14 mouse cellular contexts compared by ENCODE assay signal in genomic region chr5:140270976-140271685, GRCm38 (mm10). TPM values are rescaled to one million over a fixed set of nuclear protein-coding genes. Genes with fewer than 3 reads are reported as not detected.
DNase-seq lines count a peak whose midpoint lies in the region; ATAC-seq and TF ChIP-seq lines count a peak whose summit lies in the region.
"Had no signal": no experiment of that assay in that cellular context is flagged by ENCODE, and none has a peak within 500 bp of the region (broad histone marks: within the 10 kb centered on the region; RNA-seq: fewer than 3 reads in every experiment).

No protein-coding gene starts in this region.

- H3K27me3 ChIP-seq in kidney, postnatal 0 days (ENCODE audit: insufficient read depth, low read length), result no peaks in the 10 kb centered on the region
- H3K27me3 ChIP-seq: hindbrain, embryonic 13.5 days; neural tube, embryonic 13.5 days had no signal

- 91% methylated on average over 5 of the region's 5 CpGs for WGBS in kidney, postnatal 0 days

- 0 out of 2 replicates have a peak, but pooled peaks cover 3% of the 10 kb centered on the region for H3K4me1 ChIP-seq in kidney, postnatal 0 days (replicated peaks; ENCODE audit: insufficient read depth, low read length)
- H3K4me1 ChIP-seq: hindbrain, embryonic 13.5 days had no signal

- H3K4me2 ChIP-seq in kidney, postnatal 0 days (ENCODE audit: low read length), result no peak overlapping the region
- H3K4me2 ChIP-seq: hindbrain, embryonic 13.5 days; neural tube, embryonic 13.5 days had no signal

- 0 out of 2 replicates have a peak, but pooled peaks cover 5% of the 10 kb centered on the region for H3K36me3 ChIP-seq in kidney, postnatal 0 days (ENCODE audit: insufficient read depth, low read length)

- no peaks in the 10 kb centered on the region for H3K9me3 ChIP-seq in kidney, postnatal 0 days (replicated peaks; ENCODE audit: low read length)
- H3K9me3 ChIP-seq: hindbrain, embryonic 13.5 days; neural tube, embryonic 13.5 days had no signal

- ATAC-seq in kidney, postnatal 0 days (replicated peaks; ENCODE audit: low FRiP score, low read depth), result no peak
- ATAC-seq: midbrain, embryonic 16.5 days had no signal

- no peak overlapping the region for H3K9ac ChIP-seq in kidney, postnatal 0 days (ENCODE audit: low read depth, low read length)
- H3K9ac ChIP-seq: hindbrain, embryonic 13.5 days; liver, embryonic 14.5 days; neural tube, embryonic 13.5 days had no signal

- no peak overlapping the region for H3K4me3 ChIP-seq in kidney, postnatal 0 days (replicated peaks; ENCODE audit: low read depth, low read length)
- H3K4me3 ChIP-seq: hindbrain, embryonic 13.5 days; neural tube, embryonic 13.5 days had no signal

- peak; percentile 48 for TF ChIP-seq CTCF in kidney, postnatal 0 days (IDR thresholded peaks at IDR 0.05; ENCODE audit: low read depth)

- no peak overlapping the region for H3K27ac ChIP-seq in kidney, postnatal 0 days
- H3K27ac ChIP-seq: hindbrain, embryonic 13.5 days; liver, embryonic 14.5 days; neural tube, embryonic 13.5 days had no signal

- DNase-seq in kidney, postnatal 0 days (ENCODE audit: low spot score), result no peak
- DNase-seq in kidney, postnatal 14 days, result no peak
- peak; percentile 36 for DNase-seq in CD4-positive helper T cell, adult 2 months (ENCODE audit: low read depth, low spot score)
- DNase-seq in NIH3T3 (ENCODE audit: low read depth), result peak; percentile 9
- DNase-seq in thymus, postnatal 0 days (ENCODE audit: low spot score), result peak; percentile 90
- DNase-seq in natural killer cell, adult 2 months (ENCODE audit: low spot score in 2 of 2), result no peak
- no peak for DNase-seq in adrenal gland, postnatal 36 days
- DNase-seq: cerebellum, postnatal 10 days; kidney, adult 11 months; kidney, postnatal 25 days had no signal

RNA-seq across cellular contexts. Expression of gene Mad1l1, which starts 50.2 kb away (rescaled TPM):
- 25.8 and 31.5 TPM in 2 replicates for polyA plus RNA-seq in kidney, postnatal 0 days (2015; fragmentation: Nextera tagmentation; extraction: Ambion mirVana)
- 85.6 and 88.4 TPM in 2 replicates for polyA plus RNA-seq in thymus, postnatal 0 days (2015; fragmentation: Nextera tagmentation; extraction: Ambion mirVana)
- 10 to 100 TPM; 13.9 to 17.8 TPM for total RNA-seq in adrenal gland, postnatal 36 days (2021)

RNA-seq across cellular contexts. Expression of gene Nudt1, which starts 50.3 kb away (rescaled TPM):
- polyA plus RNA-seq in kidney, postnatal 0 days (2015; fragmentation: Nextera tagmentation; extraction: Ambion mirVana), result 39.9 and 42.1 TPM in 2 replicates
- 73.8 and 74.0 TPM in 2 replicates for polyA plus RNA-seq in thymus, postnatal 0 days (2015; fragmentation: Nextera tagmentation; extraction: Ambion mirVana)
- total RNA-seq in adrenal gland, postnatal 36 days (2021), result 10 to 100 TPM; 15.0 to 23.0 TPM

Comparison
In these comparisons a context has a peak if more than half of its experiments do, and no peak if none do; other contexts are left out.
1. DNase-seq: peak in CD4-positive helper T cell, adult 2 months (single experiment), NIH3T3 (single experiment) and thymus, postnatal 0 days (single experiment); none in kidney, postnatal 0 days (single experiment), kidney, postnatal 14 days (single experiment), natural killer cell, adult 2 months (0 of 2) and adrenal gland, postnatal 36 days (0 of 2).